Mouse (Mus musculus) CH12.LX (cell line): ENCODE results near the gene Hist1h2be.
"Not testable (repeated sequence)": the region's sequence is repeated elsewhere in the genome, so short reads cannot be mapped to it uniquely, and the experiment has no call there.

ENCODE experiments used
- CTCF ChIP-seq, 2 experiments: IDR thresholded peaks in 1 of 2; conservative IDR thresholded peaks in 1 of 2; 2 replicates each; pipeline ENCODE4 v1.5.1; 2011 to 2012; ENCODE audit warnings: low read depth in 2 of 2, low read length in 2 of 2, improper control_type of control experiment in 1 of 2, inconsistent platforms in 1 of 2, mild to moderate bottlenecking in 1 of 2, moderate library complexity in 1 of 2
- EP300 ChIP-seq: IDR thresholded peaks from 2 replicates; pipeline ENCODE4 v1.6.1; 2011; ENCODE audit warnings: low read length, improper control_type of control experiment
- MAX ChIP-seq: IDR thresholded peaks from 2 replicates; pipeline ENCODE4 v1.6.1; 2011; ENCODE audit warnings: low read length, improper control_type of control experiment
- MXI1 ChIP-seq: IDR thresholded peaks from 2 replicates; pipeline ENCODE4 v1.6.1; 2011; ENCODE audit warnings: mild to moderate bottlenecking, low read depth, low read length, improper control_type of control experiment
- POLR2A ChIP-seq: IDR thresholded peaks from 2 replicates; pipeline ENCODE4 v1.6.1; 2011; ENCODE audit warnings: low read depth, mild to moderate bottlenecking, improper control_type of control experiment, low read length
- ZNF384 ChIP-seq: IDR thresholded peaks from 2 replicates; pipeline ENCODE4 v1.6.1; 2012; ENCODE audit warnings: low read depth, low read length, improper control_type of control experiment, inconsistent platforms

- not testable (repeated sequence) for TF ChIP-seq POLR2A; CTCF (conservative IDR thresholded peaks at IDR 0.05 in 1 of 2, IDR thresholded peaks at IDR 0.05 in 1 of 2; ENCODE audit: low read depth in 2 of 2, low read length in 2 of 2); MXI1; MAX; EP300; ZNF384
Observed at GRCm38 (mm10) chr13:23591886-23592285, 29.0 kb downstream of the Hist1h2be start.
